In genomic region chr17:29056207-29056606, GRCm38 (mm10) we compare ENCODE assay signal across 12 mouse cellular contexts. TPM values are rescaled to one million over a fixed set of nuclear protein-coding genes. Genes with fewer than 3 reads are reported as not detected.
A peak's percentile ranks its signal among the peaks of the same experiment; 100 is the strongest.
DNase-seq lines count a peak whose midpoint lies in the region; ATAC-seq and TF ChIP-seq lines count a peak whose summit lies in the region.
"Had no signal": no experiment of that assay in that cellular context is flagged by ENCODE, and none has a peak within 500 bp of the region (broad histone marks: within the 10 kb centered on the region; RNA-seq: fewer than 3 reads in every experiment).

No protein-coding gene starts in this region.

- H3K4me1 ChIP-seq in forebrain, embryonic 15.5 days: peaks cover 13% of the 10 kb centered on the region
- peaks cover 9% of the 10 kb centered on the region for H3K4me1 ChIP-seq in forebrain, embryonic 16.5 days (replicated peaks; ENCODE audit: control insufficient read depth, insufficient read depth, low read length)
- peaks cover 31% of the 10 kb centered on the region for H3K4me1 ChIP-seq in hindbrain, embryonic 12.5 days
- peaks cover 32% of the 10 kb centered on the region for H3K4me1 ChIP-seq in hindbrain, embryonic 13.5 days (replicated peaks)
- peaks cover 28% of the 10 kb centered on the region for H3K4me1 ChIP-seq in stomach, embryonic 16.5 days (ENCODE audit: control insufficient read depth, insufficient read depth, low read length)
- H3K4me1 ChIP-seq in stomach, postnatal 0 days (replicated peaks; ENCODE audit: control insufficient read depth, insufficient read depth): peaks cover 7% of the 10 kb centered on the region; the same call in 1 of the 2 replicates

- no peak for TF ChIP-seq CTCF in stomach, postnatal 0 days (IDR thresholded peaks at IDR 0.05; ENCODE audit: low read depth)
- TF ChIP-seq CTCF in layer of hippocampus, adult 2 months (conservative IDR thresholded peaks at IDR 0.05): no peak

- no peak for TF ChIP-seq EP300 in stomach, postnatal 0 days (optimal IDR thresholded peaks at IDR 0.05)

- no peaks in the 10 kb centered on the region for H3K36me3 ChIP-seq in forebrain, embryonic 15.5 days
- H3K36me3 ChIP-seq in forebrain, embryonic 16.5 days (ENCODE audit: control insufficient read depth, insufficient read depth): no peaks in the 10 kb centered on the region
- no peaks in the 10 kb centered on the region for H3K36me3 ChIP-seq in hindbrain, embryonic 12.5 days
- H3K36me3 ChIP-seq in hindbrain, embryonic 13.5 days: no peaks in the 10 kb centered on the region
- H3K36me3 ChIP-seq in stomach, embryonic 16.5 days (ENCODE audit: control insufficient read depth, insufficient read depth, low read length): no peaks in the 10 kb centered on the region
- H3K36me3 ChIP-seq in stomach, postnatal 0 days (ENCODE audit: control insufficient read depth, insufficient read depth, low read length): no peaks in the 10 kb centered on the region

- 55% methylated on average over 7 of the region's 7 CpGs for WGBS in forebrain, embryonic 15.5 days
- WGBS in forebrain, embryonic 16.5 days: 51% methylated on average over 7 of the region's 7 CpGs
- 24% methylated on average over 7 of the region's 7 CpGs for WGBS in hindbrain, embryonic 12.5 days
- WGBS in hindbrain, embryonic 13.5 days: 34% methylated on average over 7 of the region's 7 CpGs
- WGBS in stomach, embryonic 16.5 days: 16% methylated on average over 7 of the region's 7 CpGs
- 17% methylated on average over 7 of the region's 7 CpGs for WGBS in stomach, postnatal 0 days

- H3K4me2 ChIP-seq in forebrain, embryonic 15.5 days (replicated peaks): no peak overlapping the region
- H3K4me2 ChIP-seq in forebrain, embryonic 16.5 days (ENCODE audit: low read length): no peak overlapping the region
- peak overlapping the region; percentile 21; the same call in 1 of the 2 replicates for H3K4me2 ChIP-seq in hindbrain, embryonic 12.5 days (replicated peaks)
- H3K4me2 ChIP-seq in hindbrain, embryonic 13.5 days: no peak overlapping the region
- no peak overlapping the region for H3K4me2 ChIP-seq in stomach, embryonic 16.5 days (ENCODE audit: low read depth, low read length)
- H3K4me2 ChIP-seq in stomach, postnatal 0 days (replicated peaks; ENCODE audit: low read depth): no peak overlapping the region

- no peak for DNase-seq in stomach, postnatal 0 days (ENCODE audit: low spot score)
- no peak for DNase-seq in layer of hippocampus, adult 18-20 months (ENCODE audit: low spot score in 2 of 2)
- DNase-seq in layer of hippocampus, adult 2 months (ENCODE audit: low spot score in 2 of 2): no peak
- DNase-seq: cerebellum, adult 2 months; heart, postnatal 10 days; lung, adult 18-20 months had no signal

- no peak overlapping the region for H3K9ac ChIP-seq in forebrain, embryonic 15.5 days (replicated peaks)
- no peak overlapping the region for H3K9ac ChIP-seq in forebrain, embryonic 16.5 days (replicated peaks; ENCODE audit: low read depth, low read length)
- no peak overlapping the region for H3K9ac ChIP-seq in hindbrain, embryonic 12.5 days
- H3K9ac ChIP-seq in hindbrain, embryonic 13.5 days: no peak overlapping the region
- no peak overlapping the region for H3K9ac ChIP-seq in stomach, embryonic 16.5 days (ENCODE audit: low read length)
- H3K9ac ChIP-seq in stomach, postnatal 0 days (ENCODE audit: low read length): no peak overlapping the region

- H3K9me3 ChIP-seq in forebrain, embryonic 15.5 days: no peaks in the 10 kb centered on the region
- H3K9me3 ChIP-seq in forebrain, embryonic 16.5 days (ENCODE audit: control insufficient read depth, low read length): no peaks in the 10 kb centered on the region
- no peaks in the 10 kb centered on the region for H3K9me3 ChIP-seq in hindbrain, embryonic 12.5 days (replicated peaks)
- H3K9me3 ChIP-seq in hindbrain, embryonic 13.5 days: no peaks in the 10 kb centered on the region
- H3K9me3 ChIP-seq in stomach, embryonic 16.5 days (replicated peaks; ENCODE audit: control insufficient read depth, low read length): no peaks in the 10 kb centered on the region
- H3K9me3 ChIP-seq in stomach, postnatal 0 days (ENCODE audit: control insufficient read depth, low read length): no peaks in the 10 kb centered on the region

- H3K27me3 ChIP-seq in forebrain, embryonic 15.5 days: no peaks in the 10 kb centered on the region
- no peaks in the 10 kb centered on the region for H3K27me3 ChIP-seq in forebrain, embryonic 16.5 days (replicated peaks; ENCODE audit: control insufficient read depth, insufficient read depth, low read length)
- H3K27me3 ChIP-seq in hindbrain, embryonic 12.5 days: no peaks in the 10 kb centered on the region
- no peaks in the 10 kb centered on the region for H3K27me3 ChIP-seq in hindbrain, embryonic 13.5 days
- H3K27me3 ChIP-seq in stomach, embryonic 16.5 days (ENCODE audit: control insufficient read depth, insufficient read depth, low read length): no peaks in the 10 kb centered on the region
- H3K27me3 ChIP-seq in stomach, postnatal 0 days (ENCODE audit: control insufficient read depth, insufficient read depth, low read length): no peaks in the 10 kb centered on the region

- no peak overlapping the region for H3K4me3 ChIP-seq in forebrain, embryonic 15.5 days
- no peak overlapping the region for H3K4me3 ChIP-seq in forebrain, embryonic 16.5 days (replicated peaks; ENCODE audit: low read length)
- no peak overlapping the region for H3K4me3 ChIP-seq in hindbrain, embryonic 12.5 days
- H3K4me3 ChIP-seq in hindbrain, embryonic 13.5 days: no peak overlapping the region
- H3K4me3 ChIP-seq in stomach, embryonic 16.5 days (replicated peaks; ENCODE audit: low read length): no peak overlapping the region
- H3K4me3 ChIP-seq in stomach, postnatal 0 days (ENCODE audit: low read depth, low read length): no peak overlapping the region
- no peak overlapping the region for H3K4me3 ChIP-seq in layer of hippocampus, adult 2 months

- ATAC-seq in forebrain, embryonic 15.5 days (replicated peaks): no peak
- no peak for ATAC-seq in forebrain, embryonic 16.5 days
- ATAC-seq in hindbrain, embryonic 12.5 days (ENCODE audit: low FRiP score): no peak
- no peak for ATAC-seq in hindbrain, embryonic 13.5 days (ENCODE audit: low FRiP score)
- no peak for ATAC-seq in stomach, embryonic 16.5 days (ENCODE audit: insufficient read depth, low FRiP score)
- no peak for ATAC-seq in stomach, postnatal 0 days (ENCODE audit: low FRiP score, low TSS enrichment)
- ATAC-seq: activated CD4-positive, CD25-positive, alpha-beta regulatory T cell, adult 4 months had no signal

- H3K27ac ChIP-seq in forebrain, embryonic 15.5 days (replicated peaks): peak overlapping the region; percentile 47; the same call in 1 of the 2 replicates
- no peak overlapping the region for H3K27ac ChIP-seq in forebrain, embryonic 16.5 days (ENCODE audit: low read length)
- H3K27ac ChIP-seq in hindbrain, embryonic 12.5 days: peak overlapping the region; percentile 64
- no peak overlapping the region for H3K27ac ChIP-seq in hindbrain, embryonic 13.5 days
- 0 out of 2 replicates have a peak overlapping the region, but pooled peaks have one; percentile 18 for H3K27ac ChIP-seq in stomach, embryonic 16.5 days (ENCODE audit: low read length)
- no peak overlapping the region for H3K27ac ChIP-seq in stomach, postnatal 0 days (replicated peaks)
- no peak overlapping the region for H3K27ac ChIP-seq in layer of hippocampus, adult 2 months

RNA-seq across cellular contexts. Expression of gene Srsf3, which starts 23.8 kb away (rescaled TPM):
- polyA plus RNA-seq in forebrain, embryonic 15.5 days (2015; fragmentation: Nextera tagmentation; extraction: Ambion mirVana): 594 and 620 TPM in 2 replicates
- 571 and 653 TPM in 2 replicates for polyA plus RNA-seq in forebrain, embryonic 16.5 days (2015; fragmentation: Nextera tagmentation; extraction: Ambion mirVana)
- 662 and 667 TPM in 2 replicates for polyA plus RNA-seq in hindbrain, embryonic 12.5 days (2016; fragmentation: Nextera tagmentation; extraction: Ambion mirVana)
- 506 and 515 TPM in 2 replicates for polyA plus RNA-seq in hindbrain, embryonic 13.5 days (2015; fragmentation: Nextera tagmentation; extraction: Ambion mirVana)
- polyA plus RNA-seq in stomach, embryonic 16.5 days (2015; fragmentation: Nextera tagmentation; extraction: Ambion mirVana): 456 and 477 TPM in 2 replicates
- 279 and 305 TPM in 2 replicates for polyA plus RNA-seq in stomach, postnatal 0 days (2015; fragmentation: Nextera tagmentation; extraction: Ambion mirVana)
- total RNA-seq in layer of hippocampus, adult 18-20 months (2021): 100 to 1,000 TPM; 136 to 144 TPM
- 100 to 1,000 TPM; 125 to 130 TPM for total RNA-seq in layer of hippocampus, adult 2 months (2021)

RNA-seq across cellular contexts. Expression of gene Cdkn1a, which starts 34.6 kb away (rescaled TPM):
- 39.2 and 39.4 TPM in 2 replicates for polyA plus RNA-seq in forebrain, embryonic 15.5 days (2015; fragmentation: Nextera tagmentation; extraction: Ambion mirVana)
- polyA plus RNA-seq in forebrain, embryonic 16.5 days (2015; fragmentation: Nextera tagmentation; extraction: Ambion mirVana): 37.9 and 52.0 TPM in 2 replicates
- 39.0 and 43.6 TPM in 2 replicates for polyA plus RNA-seq in hindbrain, embryonic 12.5 days (2016; fragmentation: Nextera tagmentation; extraction: Ambion mirVana)
- 56.5 and 56.9 TPM in 2 replicates for polyA plus RNA-seq in hindbrain, embryonic 13.5 days (2015; fragmentation: Nextera tagmentation; extraction: Ambion mirVana)
- 144 and 167 TPM in 2 replicates for polyA plus RNA-seq in stomach, embryonic 16.5 days (2015; fragmentation: Nextera tagmentation; extraction: Ambion mirVana)
- 484 and 502 TPM in 2 replicates for polyA plus RNA-seq in stomach, postnatal 0 days (2015; fragmentation: Nextera tagmentation; extraction: Ambion mirVana)
- 10 to 100 TPM; 21.3 to 24.7 TPM for total RNA-seq in layer of hippocampus, adult 18-20 months (2021)
- 10 to 100 TPM in 1 of 2 experiments, 1 to 10 TPM in 1; 8.2 to 14.5 TPM for total RNA-seq in layer of hippocampus, adult 2 months (2021)

RNA-seq across cellular contexts. Expression of gene Stk38, which starts 48.4 kb away (rescaled TPM):
- polyA plus RNA-seq in forebrain, embryonic 15.5 days (2015; fragmentation: Nextera tagmentation; extraction: Ambion mirVana): 119 and 128 TPM in 2 replicates
- polyA plus RNA-seq in forebrain, embryonic 16.5 days (2015; fragmentation: Nextera tagmentation; extraction: Ambion mirVana): 129 and 136 TPM in 2 replicates
- polyA plus RNA-seq in hindbrain, embryonic 12.5 days (2016; fragmentation: Nextera tagmentation; extraction: Ambion mirVana): 150 and 152 TPM in 2 replicates
- polyA plus RNA-seq in hindbrain, embryonic 13.5 days (2015; fragmentation: Nextera tagmentation; extraction: Ambion mirVana): 111 and 122 TPM in 2 replicates
- 118 and 120 TPM in 2 replicates for polyA plus RNA-seq in stomach, embryonic 16.5 days (2015; fragmentation: Nextera tagmentation; extraction: Ambion mirVana)
- polyA plus RNA-seq in stomach, postnatal 0 days (2015; fragmentation: Nextera tagmentation; extraction: Ambion mirVana): 64.8 and 68.7 TPM in 2 replicates
- total RNA-seq in layer of hippocampus, adult 18-20 months (2021): 10 to 100 TPM; 41.2 to 43.2 TPM
- total RNA-seq in layer of hippocampus, adult 2 months (2021): 10 to 100 TPM; 50.4 to 65.6 TPM

RNA-seq across cellular contexts. Expression of gene Rab44, which starts 57.7 kb away (rescaled TPM):
- 0.05 TPM in 1 of 2 replicates, not detected in the other for polyA plus RNA-seq in forebrain, embryonic 15.5 days (2015; fragmentation: Nextera tagmentation; extraction: Ambion mirVana)
- polyA plus RNA-seq in forebrain, embryonic 16.5 days (2015; fragmentation: Nextera tagmentation; extraction: Ambion mirVana): not detected in 2 replicates
- polyA plus RNA-seq in hindbrain, embryonic 12.5 days (2016; fragmentation: Nextera tagmentation; extraction: Ambion mirVana): 0.34 and 1.1 TPM in 2 replicates
- 0.22 TPM in 1 of 2 replicates, not detected in the other for polyA plus RNA-seq in hindbrain, embryonic 13.5 days (2015; fragmentation: Nextera tagmentation; extraction: Ambion mirVana)
- 4.0 and 4.1 TPM in 2 replicates for polyA plus RNA-seq in stomach, embryonic 16.5 days (2015; fragmentation: Nextera tagmentation; extraction: Ambion mirVana)
- polyA plus RNA-seq in stomach, postnatal 0 days (2015; fragmentation: Nextera tagmentation; extraction: Ambion mirVana): 1.4 and 2.2 TPM in 2 replicates
- total RNA-seq in layer of hippocampus, adult 18-20 months (2021): not detected
- under 1 TPM in 1 of 2 experiments, not detected in 1; 0.17 TPM for total RNA-seq in layer of hippocampus, adult 2 months (2021)
- polyA plus RNA-seq: activated CD4-positive, CD25-positive, alpha-beta regulatory T cell, adult 4 months had no signal

Comparison
In these comparisons a context has a peak if more than half of its experiments do, and no peak if none do; other contexts are left out.
1. H3K27ac ChIP-seq: peak in forebrain, embryonic 15.5 days (single experiment), hindbrain, embryonic 12.5 days (single experiment) and stomach, embryonic 16.5 days (single experiment); none in forebrain, embryonic 16.5 days (single experiment), hindbrain, embryonic 13.5 days (single experiment), stomach, postnatal 0 days (single experiment) and layer of hippocampus, adult 2 months (single experiment).